ENCODE assay signal across 20 mouse cellular contexts in genomic region chr5:46926324-46926723, GRCm38 (mm10).
A peak's percentile ranks its signal among the peaks of the same experiment; 100 is the strongest.
DNase-seq lines count a peak whose midpoint lies in the region; ATAC-seq lines count a peak whose summit lies in the region.
"Had no signal": no experiment of that assay in that cellular context is flagged by ENCODE, and none has a peak within 500 bp of the region (broad histone marks: within the 10 kb centered on the region; RNA-seq: fewer than 3 reads in every experiment).

No protein-coding gene starts in this region.

- H3K36me3 ChIP-seq in midbrain, embryonic 14.5 days (ENCODE audit: control insufficient read depth, insufficient read depth, low read length), result no peaks in the 10 kb centered on the region
- no peaks in the 10 kb centered on the region for H3K36me3 ChIP-seq in midbrain, embryonic 13.5 days
- H3K36me3 ChIP-seq in kidney, embryonic 15.5 days, result no peaks in the 10 kb centered on the region
- H3K36me3 ChIP-seq in liver, embryonic 12.5 days, result no peaks in the 10 kb centered on the region
- H3K36me3 ChIP-seq: embryonic facial prominence, embryonic 10.5 days; embryonic facial prominence, embryonic 12.5 days; forebrain, embryonic 15.5 days had no signal

- no peaks in the 10 kb centered on the region for H3K4me1 ChIP-seq in midbrain, embryonic 14.5 days (ENCODE audit: control insufficient read depth, insufficient read depth, low read length)
- H3K4me1 ChIP-seq in midbrain, embryonic 13.5 days (replicated peaks), result no peaks in the 10 kb centered on the region
- H3K4me1 ChIP-seq in kidney, embryonic 15.5 days, result no peaks in the 10 kb centered on the region
- no peaks in the 10 kb centered on the region for H3K4me1 ChIP-seq in liver, embryonic 12.5 days
- H3K4me1 ChIP-seq: embryonic facial prominence, embryonic 10.5 days; embryonic facial prominence, embryonic 12.5 days; forebrain, embryonic 13.5 days; forebrain, embryonic 15.5 days had no signal

- H3K27ac ChIP-seq in midbrain, embryonic 14.5 days (replicated peaks; ENCODE audit: low read depth, low read length), result no peak overlapping the region
- H3K27ac ChIP-seq in midbrain, embryonic 13.5 days, result no peak overlapping the region
- no peak overlapping the region for H3K27ac ChIP-seq in kidney, embryonic 15.5 days
- H3K27ac ChIP-seq in liver, embryonic 12.5 days, result no peak overlapping the region
- H3K27ac ChIP-seq: embryonic facial prominence, embryonic 10.5 days; embryonic facial prominence, embryonic 12.5 days; forebrain, embryonic 13.5 days; forebrain, embryonic 15.5 days had no signal

- ATAC-seq in midbrain, embryonic 14.5 days (ENCODE audit: low FRiP score, low TSS enrichment), result no peak
- no peak; the same call in 1 of the 2 replicates for ATAC-seq in midbrain, embryonic 13.5 days
- ATAC-seq in common myeloid progenitor, adult 5-6 weeks (replicated peaks; ENCODE audit: low read depth, poor library complexity, severe bottlenecking), result peak; percentile 58; the same call in 1 of the 2 replicates
- peak; percentile 66 for ATAC-seq in megakaryocyte progenitor cell, adult 5-6 weeks (replicated peaks; ENCODE audit: poor library complexity)
- ATAC-seq in kidney, embryonic 15.5 days (replicated peaks; ENCODE audit: low FRiP score), result no peak
- ATAC-seq in liver, embryonic 12.5 days, result no peak
- ATAC-seq: forebrain, embryonic 13.5 days; forebrain, embryonic 15.5 days; forebrain, postnatal 0 days had no signal

- no peak overlapping the region for H3K9ac ChIP-seq in midbrain, embryonic 14.5 days (replicated peaks; ENCODE audit: low read length)
- H3K9ac ChIP-seq in midbrain, embryonic 13.5 days (replicated peaks), result no peak overlapping the region
- no peak overlapping the region for H3K9ac ChIP-seq in kidney, embryonic 15.5 days
- no peak overlapping the region for H3K9ac ChIP-seq in liver, embryonic 12.5 days
- H3K9ac ChIP-seq: embryonic facial prominence, embryonic 12.5 days; forebrain, embryonic 13.5 days; forebrain, embryonic 15.5 days; forebrain, postnatal 0 days had no signal

- H3K27me3 ChIP-seq in midbrain, embryonic 14.5 days (ENCODE audit: control insufficient read depth, insufficient read depth, low read length), result no peaks in the 10 kb centered on the region
- H3K27me3 ChIP-seq in midbrain, embryonic 13.5 days, result no peaks in the 10 kb centered on the region
- H3K27me3 ChIP-seq in kidney, embryonic 15.5 days, result no peaks in the 10 kb centered on the region
- H3K27me3 ChIP-seq in liver, embryonic 12.5 days (replicated peaks), result no peaks in the 10 kb centered on the region
- H3K27me3 ChIP-seq: embryonic facial prominence, embryonic 12.5 days; forebrain, embryonic 13.5 days; forebrain, embryonic 15.5 days had no signal

- no peak overlapping the region for H3K4me3 ChIP-seq in midbrain, embryonic 14.5 days (replicated peaks; ENCODE audit: low read depth, low read length)
- no peak overlapping the region for H3K4me3 ChIP-seq in midbrain, embryonic 13.5 days (replicated peaks)
- no peak overlapping the region for H3K4me3 ChIP-seq in kidney, embryonic 15.5 days (replicated peaks)
- no peak overlapping the region for H3K4me3 ChIP-seq in liver, embryonic 12.5 days
- H3K4me3 ChIP-seq: embryonic facial prominence, embryonic 10.5 days; embryonic facial prominence, embryonic 12.5 days; forebrain, embryonic 13.5 days; forebrain, embryonic 15.5 days had no signal

- no peak overlapping the region for H3K4me2 ChIP-seq in midbrain, embryonic 14.5 days (ENCODE audit: low read length)
- H3K4me2 ChIP-seq in midbrain, embryonic 13.5 days (replicated peaks), result no peak overlapping the region
- H3K4me2 ChIP-seq in kidney, embryonic 15.5 days, result no peak overlapping the region
- no peak overlapping the region for H3K4me2 ChIP-seq in liver, embryonic 12.5 days
- H3K4me2 ChIP-seq: embryonic facial prominence, embryonic 12.5 days; forebrain, embryonic 13.5 days; forebrain, embryonic 15.5 days had no signal

- WGBS in midbrain, embryonic 14.5 days, result 88% methylated on average over 7 of the region's 7 CpGs
- WGBS in midbrain, embryonic 13.5 days, result 89% methylated on average over 7 of the region's 7 CpGs
- WGBS in kidney, embryonic 15.5 days, result 89% methylated on average over 7 of the region's 7 CpGs
- WGBS in liver, embryonic 12.5 days (ENCODE audit: insufficient replicate concordance), result 71% methylated on average over 7 of the region's 7 CpGs

- DNase-seq in midbrain, embryonic 14.5 days, result peak; percentile 3
- no peak for DNase-seq in embryo, embryonic 11 days
- DNase-seq: adrenal gland, adult 2 months; adrenal gland, postnatal 10 days; adrenal gland, postnatal 25 days; cerebellum, adult 11-12 months; cerebellum, adult 2 months; cerebellum, adult 9-10 months; cerebellum, postnatal 10 days; cerebellum, postnatal 25 days; forebrain, postnatal 0 days had no signal

- H3K9me3 ChIP-seq in midbrain, embryonic 14.5 days (ENCODE audit: control insufficient read depth, low read length), result no peaks in the 10 kb centered on the region
- H3K9me3 ChIP-seq in midbrain, embryonic 13.5 days, result no peaks in the 10 kb centered on the region
- H3K9me3 ChIP-seq in kidney, embryonic 15.5 days (replicated peaks), result no peaks in the 10 kb centered on the region
- no peaks in the 10 kb centered on the region for H3K9me3 ChIP-seq in liver, embryonic 12.5 days (replicated peaks)
- H3K9me3 ChIP-seq: embryonic facial prominence, embryonic 10.5 days; embryonic facial prominence, embryonic 12.5 days; forebrain, embryonic 13.5 days; forebrain, embryonic 15.5 days had no signal

Comparison
In these comparisons a context has a peak if more than half of its experiments do, and no peak if none do; other contexts are left out.
1. ATAC-seq: peak in common myeloid progenitor, adult 5-6 weeks (single experiment) and megakaryocyte progenitor cell, adult 5-6 weeks (single experiment); none in midbrain, embryonic 14.5 days (single experiment), midbrain, embryonic 13.5 days (single experiment), kidney, embryonic 15.5 days (single experiment) and liver, embryonic 12.5 days (single experiment).